In the genomic region with DNA sequence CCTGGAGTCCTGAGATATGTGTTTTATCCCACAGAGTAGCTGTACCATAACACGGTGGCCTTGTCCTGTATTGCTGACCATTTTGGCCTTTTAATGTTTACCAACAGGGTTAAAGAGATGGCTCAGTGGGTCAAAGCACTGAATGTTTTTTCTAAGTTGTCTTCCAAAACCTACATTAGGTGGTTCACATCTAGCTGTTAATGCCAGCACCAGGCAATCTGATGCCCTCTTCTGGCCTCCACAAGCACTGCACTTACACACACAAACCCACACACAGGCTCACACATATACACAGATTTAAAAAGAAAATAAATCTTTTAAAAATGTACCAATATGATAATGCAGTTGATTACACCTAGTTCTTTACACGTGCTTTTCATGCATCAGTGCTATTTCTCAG, we compare ENCODE assay signal across 10 mouse cellular contexts. TPM values are rescaled to one million over a fixed set of nuclear protein-coding genes. Genes with fewer than 3 reads are reported as not detected.
DNase-seq lines count a peak whose midpoint lies in the region; ATAC-seq and TF ChIP-seq lines count a peak whose summit lies in the region.
"Had no signal": no experiment of that assay in that cellular context is flagged by ENCODE, and none has a peak within 500 bp of the region (broad histone marks: within the 10 kb centered on the region; RNA-seq: fewer than 3 reads in every experiment).

No protein-coding gene starts in this region.

- H3K36me3 ChIP-seq in kidney, embryonic 16.5 days (ENCODE audit: insufficient read depth, low read length): peaks cover 4% of the 10 kb centered on the region; the same call in 1 of the 2 replicates
- H3K36me3 ChIP-seq in G1E (replicated peaks): peaks cover 48% of the 10 kb centered on the region

- no peaks in the 10 kb centered on the region for H3K27me3 ChIP-seq in kidney, embryonic 16.5 days (ENCODE audit: insufficient read depth, low read length)
- H3K27me3 ChIP-seq in G1E (ENCODE audit: insufficient read depth, low read length): no peaks in the 10 kb centered on the region
- H3K27me3 ChIP-seq: hindbrain, embryonic 15.5 days had no signal

- H3K4me2 ChIP-seq in kidney, embryonic 16.5 days (replicated peaks; ENCODE audit: low read depth, low read length): no peak overlapping the region
- H3K4me2 ChIP-seq: hindbrain, embryonic 15.5 days had no signal

- intact Hi-C loops in gastrocnemius, postnatal 36 days (cut with DNase I): no loop called here

- DNase-seq in kidney, postnatal 10 days: peak; percentile 27
- DNase-seq in A20 (ENCODE audit: low read depth, low spot score) (peak; percentile 49), G1E (ENCODE audit: low spot score) (no peak)
- no peak for DNase-seq in retina, embryonic 14.5 days (ENCODE audit: low spot score)
- DNase-seq in gastrocnemius, postnatal 36 days: no peak
- DNase-seq: cerebellum, adult 11 months; gastrocnemius, postnatal 14 days had no signal

- H3K9me3 ChIP-seq in kidney, embryonic 16.5 days (ENCODE audit: low read length): no peaks in the 10 kb centered on the region
- no peaks in the 10 kb centered on the region for H3K9me3 ChIP-seq in G1E (replicated peaks)
- H3K9me3 ChIP-seq: hindbrain, embryonic 15.5 days had no signal

- ATAC-seq in kidney, embryonic 16.5 days (ENCODE audit: low FRiP score, low TSS enrichment): no peak
- ATAC-seq in G1E (ENCODE audit: extremely low read depth, insufficient number of reproducible peaks, low FRiP score, poor library complexity, severe bottlenecking): peak; percentile 45; the same call in 1 of the 2 replicates
- peak; percentile 80 for ATAC-seq in megakaryocyte-erythroid progenitor cell, adult 5-6 weeks (replicated peaks; ENCODE audit: low FRiP score, low TSS enrichment, poor library complexity, severe bottlenecking)

- peak; percentile 29; the same call in 1 of the 2 replicates for TF ChIP-seq CTCF in G1E (IDR thresholded peaks at IDR 0.05; ENCODE audit: low read depth, low read length)

- H3K4me1 ChIP-seq in kidney, embryonic 16.5 days (ENCODE audit: insufficient read depth, low read length): no peaks in the 10 kb centered on the region
- H3K4me1 ChIP-seq in G1E (ENCODE audit: insufficient read depth, low read depth, low read length): no peaks in the 10 kb centered on the region
- H3K4me1 ChIP-seq: hindbrain, embryonic 15.5 days had no signal

- no peak overlapping the region for H3K27ac ChIP-seq in kidney, embryonic 16.5 days (ENCODE audit: low read length)
- H3K27ac ChIP-seq: hindbrain, embryonic 15.5 days had no signal

- WGBS in kidney, embryonic 16.5 days: 89% methylated on average over 2 of the region's 2 CpGs

- H3K4me3 ChIP-seq in kidney, embryonic 16.5 days (ENCODE audit: low read length): no peak overlapping the region
- H3K4me3 ChIP-seq in G1E (ENCODE audit: low read depth, low read length): no peak overlapping the region
- H3K4me3 ChIP-seq: hindbrain, embryonic 15.5 days had no signal

- H3K9ac ChIP-seq in kidney, embryonic 16.5 days (replicated peaks; ENCODE audit: low read length): no peak overlapping the region
- H3K9ac ChIP-seq: hindbrain, embryonic 15.5 days had no signal

RNA-seq across cellular contexts. Expression of gene Qtrt2, which starts 17.7 kb away (rescaled TPM):
- 30.7 and 30.9 TPM in 2 replicates for polyA plus RNA-seq in kidney, embryonic 16.5 days (2015; fragmentation: Nextera tagmentation; extraction: Ambion mirVana)
- total RNA-seq in G1E (2014; fragmentation: Nextera tagmentation): 19.2 and 24.8 TPM in 2 replicates
- total RNA-seq in G1E (2017): 27.5 and 31.9 TPM in 2 replicates
- 2.2 and 6.0 TPM in 2 replicates for polyA plus RNA-seq in G1E (2012)
- 27.8 and 34.7 TPM in 2 replicates for total RNA-seq in megakaryocyte-erythroid progenitor cell, adult 5-6 weeks (2014; fragmentation: Nextera tagmentation)
- total RNA-seq in megakaryocyte-erythroid progenitor cell, adult 5-6 weeks (2017): 59.7 and 76.6 TPM in 2 replicates
- total RNA-seq in gastrocnemius, postnatal 36 days (2021): 10 to 100 TPM in 1 of 2 experiments, 1 to 10 TPM in 1; 8.4 to 10.8 TPM

RNA-seq across cellular contexts. Expression of gene Ccdc191, which starts 19.3 kb away (rescaled TPM):
- polyA plus RNA-seq in kidney, embryonic 16.5 days (2015; fragmentation: Nextera tagmentation; extraction: Ambion mirVana): 14.1 and 18.8 TPM in 2 replicates
- total RNA-seq in G1E (2014; fragmentation: Nextera tagmentation) (16.3 and 22.2 TPM in 2 replicates), G1E (2017) (11.2 and 19.6 TPM in 2 replicates)
- 1.9 and 2.9 TPM in 2 replicates for polyA plus RNA-seq in G1E (2012)
- total RNA-seq in megakaryocyte-erythroid progenitor cell, adult 5-6 weeks (2014; fragmentation: Nextera tagmentation): 8.3 and 8.8 TPM in 2 replicates
- 13.8 and 14.5 TPM in 2 replicates for total RNA-seq in megakaryocyte-erythroid progenitor cell, adult 5-6 weeks (2017)
- 1 to 10 TPM; 1.9 to 2.0 TPM for total RNA-seq in gastrocnemius, postnatal 36 days (2021)

Comparison
In these comparisons a context has a peak if more than half of its experiments do, and no peak if none do; other contexts are left out.
1. DNase-seq: peak in kidney, postnatal 10 days (single experiment) and A20 (single experiment); none in G1E (single experiment), retina, embryonic 14.5 days (single experiment) and gastrocnemius, postnatal 36 days (0 of 2).